Mouse (Mus musculus) cerebellum, adult 9-10 months (tissue): Measurements from ENCODE around the gene H13.
"Not testable (repeated sequence)": the region's sequence is repeated elsewhere in the genome, so short reads cannot be mapped to it uniquely, and the experiment has no call there.

Experiments
- DNase-seq: peaks from one replicate; pipeline ENCODE4 v3.0.0; 2022

H13 gene

DNA sequence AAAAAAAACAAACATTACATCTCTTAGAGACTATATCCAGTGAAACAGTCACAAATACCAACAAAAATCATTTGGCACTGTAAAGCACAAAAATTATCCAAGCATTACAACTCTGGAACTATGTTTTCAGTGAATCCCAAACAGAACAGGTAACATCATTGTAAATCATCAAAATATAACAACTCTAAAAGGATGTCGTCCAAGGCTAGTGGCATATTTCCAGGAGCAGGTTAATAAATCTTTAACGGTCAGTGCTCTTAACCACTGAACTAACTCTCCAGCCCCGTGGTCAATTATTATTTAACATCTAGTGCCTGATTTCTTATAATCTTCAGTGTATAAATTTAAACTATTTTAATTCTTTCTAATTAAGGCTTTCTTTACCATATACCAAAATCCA is 3.1 kb upstream of the H13 start:
- not testable (repeated sequence) for DNase-seq

DNA sequence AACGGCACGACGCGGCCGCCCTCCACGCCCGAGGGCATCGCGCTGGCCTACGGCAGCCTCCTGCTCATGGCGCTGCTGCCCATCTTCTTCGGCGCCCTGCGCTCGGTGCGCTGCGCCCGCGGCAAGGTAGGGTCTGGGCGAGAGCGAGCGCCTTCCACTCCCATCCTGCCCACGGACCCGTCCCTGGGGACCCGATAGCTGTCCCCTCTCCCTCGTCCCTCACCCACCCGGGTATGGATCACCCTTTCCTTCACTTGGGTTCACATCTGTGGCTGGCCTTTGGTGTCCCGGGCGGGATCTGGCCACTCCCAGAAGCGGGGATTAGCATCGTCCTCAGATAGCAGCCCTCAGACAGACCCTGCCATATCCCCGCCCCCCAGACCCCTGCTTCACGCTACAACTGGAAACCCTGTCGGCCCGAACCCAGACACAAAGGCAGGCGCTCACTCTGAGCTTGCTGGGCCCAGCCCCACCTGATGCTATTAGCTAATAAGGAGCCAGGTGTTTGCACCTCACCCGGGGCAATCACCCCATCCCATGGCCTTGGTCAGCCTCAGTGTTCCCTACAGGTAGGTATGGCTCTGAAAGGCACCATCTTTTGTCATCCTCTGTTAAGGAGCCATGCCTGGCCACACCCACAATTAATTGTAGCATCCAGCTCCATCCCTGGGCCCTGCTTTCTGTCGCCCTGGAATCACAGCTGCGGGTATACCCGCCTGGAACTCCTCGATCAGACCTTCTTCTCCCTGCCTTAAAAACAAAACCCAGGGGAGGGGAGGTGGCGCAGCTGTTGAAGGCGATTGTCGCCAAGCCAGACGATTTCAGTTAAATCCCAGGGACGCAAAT is 601 bp downstream of the H13 start:
- peak; percentile 41 for DNase-seq

DNA sequence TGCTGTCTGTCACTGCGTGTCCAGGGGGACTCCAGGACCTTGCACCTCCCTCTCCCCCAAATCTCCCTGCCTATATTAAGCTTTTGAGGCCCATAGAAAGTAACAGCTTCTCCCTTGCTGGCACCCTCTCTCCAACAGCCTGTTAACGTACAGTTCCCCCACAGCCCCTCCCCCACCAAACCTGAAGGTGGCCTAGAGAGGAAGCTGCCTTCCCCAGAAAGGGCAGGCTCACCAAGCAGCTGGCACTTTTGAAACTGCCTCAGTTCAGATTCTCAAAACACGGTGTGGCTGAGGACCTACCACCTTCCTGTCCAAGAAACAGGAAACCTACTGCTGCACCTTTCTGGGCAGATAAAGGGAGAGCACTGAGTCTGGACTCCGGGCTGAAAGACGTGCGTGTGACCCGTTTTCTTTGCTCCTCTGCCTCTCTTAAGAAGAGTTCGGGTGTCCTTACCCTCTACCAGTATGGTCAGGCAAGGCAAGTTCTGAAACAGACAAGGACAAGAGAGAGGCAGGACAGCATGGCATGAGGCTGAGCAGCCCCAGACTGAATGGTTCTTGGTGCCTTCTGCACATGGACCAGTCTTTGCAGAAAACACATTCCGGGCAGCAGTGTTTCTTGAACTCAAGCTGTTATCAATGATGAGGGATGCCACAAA is 1.9 kb downstream of the H13 start:
- DNase-seq: peak; percentile 37

DNA sequence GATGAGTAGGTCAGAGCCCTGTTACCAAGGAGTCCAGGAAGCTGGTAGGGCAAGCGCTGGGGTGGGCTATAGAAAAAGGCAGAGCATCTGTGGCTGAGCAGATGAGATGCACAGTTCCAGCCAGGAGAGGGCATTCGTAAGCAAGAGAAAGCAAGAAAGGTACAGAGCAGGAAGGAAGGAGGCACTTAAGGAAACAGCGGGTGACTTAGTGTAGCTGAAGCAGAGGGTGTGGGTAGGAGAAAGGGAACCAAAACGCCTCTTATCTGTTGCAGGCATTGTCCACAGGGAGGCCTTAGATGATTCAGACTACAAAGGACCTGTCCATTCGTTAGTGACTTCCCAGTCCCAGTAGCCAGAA is 2.4 kb downstream of the H13 start:
- peak; percentile 56 for DNase-seq

DNA sequence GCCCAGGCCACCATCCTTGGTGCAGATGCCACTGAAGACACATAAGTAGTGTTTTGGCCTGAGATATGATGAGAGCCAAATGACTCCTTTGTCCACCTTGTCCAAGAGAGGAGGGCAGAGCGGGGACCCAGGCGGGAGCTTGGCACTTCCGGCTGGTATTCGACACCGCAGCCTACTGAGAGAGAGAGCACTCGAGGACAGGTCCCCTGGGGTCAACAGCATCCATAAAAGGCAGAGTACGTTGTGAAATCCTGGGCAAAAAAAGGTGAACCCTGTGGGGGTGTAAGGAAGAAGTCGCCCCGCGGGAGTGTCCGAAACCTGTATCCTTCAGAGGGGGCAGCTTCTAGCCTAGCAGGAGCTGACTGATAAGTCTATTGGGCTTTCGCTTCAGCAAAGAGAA is 2.9 kb downstream of the H13 start:
- DNase-seq: peak; percentile 37

DNA sequence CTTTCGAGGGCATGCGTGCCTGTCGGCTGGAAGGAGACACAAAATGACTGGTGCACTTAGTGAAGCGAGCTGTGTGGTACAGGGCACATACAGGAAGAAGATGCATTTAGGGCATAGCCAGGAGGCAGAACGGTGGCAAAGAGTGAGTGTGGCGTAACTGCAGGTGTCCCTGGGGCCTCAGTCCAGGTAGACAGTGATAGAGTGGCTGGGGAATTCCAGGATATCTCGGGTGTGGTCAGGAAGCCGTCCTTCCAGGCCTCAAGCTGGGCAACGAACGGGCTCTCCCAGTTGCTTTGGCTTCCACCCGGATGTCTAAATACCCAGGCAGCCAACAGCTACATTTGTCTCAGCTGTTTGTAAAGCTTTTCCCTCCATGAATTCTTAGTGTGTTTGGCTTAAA is 4.9 kb downstream of the H13 start:
- DNase-seq: no peak

DNA sequence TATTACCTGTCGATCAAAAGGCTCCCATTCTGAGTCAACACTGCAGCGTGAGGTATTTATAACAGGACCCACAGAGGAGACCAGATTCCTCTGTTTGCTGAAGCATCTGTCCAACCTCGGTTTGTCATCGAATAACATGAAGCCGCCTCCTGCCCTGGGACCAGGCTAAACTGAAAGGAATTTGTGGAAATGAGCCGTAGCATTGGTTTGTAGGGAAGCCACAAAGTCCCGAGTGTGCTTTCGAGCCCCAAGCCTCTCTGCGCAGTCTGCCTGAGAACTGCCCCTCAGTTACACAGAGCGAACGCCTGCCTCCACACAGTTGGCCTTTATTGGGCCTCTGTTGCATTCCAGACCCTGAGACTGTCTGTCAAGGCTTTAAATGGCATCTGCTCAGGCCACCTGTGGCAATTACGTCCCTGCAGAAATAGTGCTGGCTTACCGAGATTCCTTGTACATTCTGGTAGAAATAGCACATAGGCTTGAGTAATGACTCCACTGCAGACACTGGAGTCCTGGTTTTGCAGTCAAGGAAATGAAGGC is 6.1 kb downstream of the H13 start:
- DNase-seq: peak; percentile 6

DNA sequence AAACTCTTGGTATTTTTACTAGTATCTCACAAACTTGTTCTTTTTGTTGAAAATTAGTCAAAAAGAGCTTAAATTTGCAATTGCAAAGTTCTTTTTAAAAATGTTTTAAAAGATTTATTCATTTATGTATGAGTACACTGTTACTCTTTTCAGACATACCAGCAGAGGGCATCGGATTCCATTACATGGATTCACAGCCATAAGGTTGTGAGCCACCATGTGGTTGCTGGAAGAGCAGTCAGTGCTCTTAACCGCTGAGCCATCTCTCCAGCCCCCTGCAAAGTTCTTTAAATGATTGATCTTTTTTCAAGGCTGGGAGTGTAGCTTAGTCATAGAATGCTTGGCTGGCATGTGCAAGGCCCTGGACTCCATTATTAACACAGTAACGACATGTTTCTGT is 9.0 kb downstream of the H13 start:
- DNase-seq: peak; percentile 42

DNA sequence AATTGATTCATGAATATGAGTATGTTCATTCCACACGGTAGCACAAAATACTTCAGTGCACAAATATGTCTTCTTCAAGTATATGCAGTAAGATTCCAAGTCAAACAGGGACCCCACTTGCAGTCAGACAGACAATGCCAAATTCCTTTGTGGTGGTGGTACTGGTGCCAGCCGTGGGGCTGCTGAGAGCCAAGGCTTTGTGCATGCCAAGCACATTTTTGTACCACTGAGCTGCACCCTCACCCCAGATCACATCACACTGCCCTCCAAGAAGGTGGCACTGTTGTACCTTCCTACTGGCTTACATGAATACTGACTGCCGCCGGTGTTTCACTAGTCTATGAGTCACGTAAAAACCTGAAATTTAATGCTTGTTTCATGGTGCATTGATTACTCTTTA is 9.7 kb downstream of the H13 start:
- peak; percentile 8 for DNase-seq

DNA sequence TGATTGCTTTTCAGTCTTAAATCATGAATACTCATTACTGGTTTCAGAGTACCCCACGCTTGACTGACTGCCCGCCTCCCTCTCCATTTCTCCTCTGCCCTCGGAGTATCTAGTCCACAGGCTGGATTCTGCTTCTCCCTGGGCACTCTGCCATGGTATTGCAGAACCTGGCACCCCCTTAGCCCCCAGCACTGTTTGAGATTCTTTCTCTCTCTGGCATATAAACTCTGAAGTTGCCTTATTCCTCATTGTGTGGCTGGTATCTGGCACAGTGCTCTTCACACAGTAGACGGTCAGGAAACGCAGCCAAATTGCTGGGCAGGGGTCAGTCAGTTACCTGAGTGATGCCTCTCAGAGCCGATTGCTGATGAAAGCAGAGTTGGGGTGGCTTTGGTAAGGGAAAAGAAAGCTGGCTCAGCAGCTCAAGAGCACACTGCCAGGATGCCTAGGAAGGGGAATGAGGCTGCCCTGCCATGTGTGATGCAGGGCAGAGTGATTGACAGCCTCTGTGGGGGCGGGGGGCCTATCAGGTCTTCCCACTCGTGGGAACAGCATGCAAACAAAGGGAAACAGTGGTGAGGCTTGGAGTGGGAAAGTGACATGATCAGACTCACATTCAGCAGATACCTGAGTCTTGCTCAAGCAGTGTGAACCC is 10.6 kb downstream of the H13 start:
- DNase-seq: peak; percentile 25

DNA sequence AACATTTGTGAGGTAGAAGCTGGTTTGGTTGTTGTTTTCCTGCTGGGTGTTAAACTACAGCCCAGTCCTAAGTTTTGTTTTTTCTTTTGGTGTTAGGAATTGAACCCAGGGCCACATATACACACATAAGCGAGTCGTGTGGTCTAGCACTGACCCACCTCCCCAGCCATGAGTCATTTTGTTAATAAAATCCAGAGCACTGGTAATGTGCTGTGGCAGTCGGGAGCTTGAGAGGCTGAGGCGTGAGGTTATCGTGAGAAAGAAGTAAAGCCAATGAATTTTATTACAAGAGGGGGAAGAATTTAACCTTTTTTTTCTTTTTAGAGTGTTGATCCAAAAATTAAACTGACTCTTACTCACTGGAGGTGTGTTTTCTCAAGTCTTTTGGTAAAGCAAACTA is 13.8 kb downstream of the H13 start:
- no peak for DNase-seq

DNA sequence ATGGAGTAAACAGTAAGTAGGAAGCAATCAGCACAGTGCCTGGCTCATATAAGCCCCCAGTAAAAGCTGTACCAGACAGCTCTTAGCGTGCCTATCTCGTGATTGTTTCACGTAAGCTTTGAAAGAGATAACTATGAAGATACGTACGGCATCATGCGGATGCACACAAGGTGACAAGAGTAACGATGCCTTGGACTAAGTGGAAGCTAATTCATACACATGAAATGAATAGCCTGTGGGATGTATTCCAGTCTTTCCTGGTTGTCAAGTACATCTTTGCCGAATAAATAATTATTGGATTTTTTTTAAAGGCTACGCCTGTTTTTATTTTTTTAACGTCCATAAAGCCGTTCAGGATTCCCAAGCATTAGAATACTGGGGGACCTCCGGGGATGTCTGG is 17.1 kb downstream of the H13 start:
- no peak for DNase-seq

DNA sequence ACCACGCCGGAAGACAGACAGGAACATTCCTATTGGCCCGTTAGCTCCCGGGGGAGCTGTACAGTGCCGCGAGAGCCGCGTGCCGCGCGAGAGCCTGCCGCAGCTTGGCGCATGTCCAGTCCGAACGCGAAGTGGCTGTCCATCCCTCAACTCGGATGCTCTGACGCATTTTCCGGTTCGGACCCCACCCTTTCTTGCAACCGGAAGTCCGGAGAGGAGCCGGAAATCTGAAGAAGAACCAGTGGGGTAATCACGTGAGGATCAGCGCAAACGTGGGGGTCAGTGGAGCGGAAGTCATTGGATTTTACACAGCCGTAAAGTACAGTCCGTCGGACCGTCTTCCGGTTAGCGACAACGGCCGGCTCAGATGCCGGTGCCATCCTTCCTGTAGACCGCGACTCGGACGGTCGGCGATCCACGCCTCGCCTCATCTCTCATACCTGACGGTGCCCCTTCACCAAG is 17.6 kb downstream of the H13 start, which contains the start of gene Mcts2:
Gene Mcts2, plus strand, starts transcription at position 230 of the 462 bp plus-strand sequence.
- peak; percentile 97 for DNase-seq

DNA sequence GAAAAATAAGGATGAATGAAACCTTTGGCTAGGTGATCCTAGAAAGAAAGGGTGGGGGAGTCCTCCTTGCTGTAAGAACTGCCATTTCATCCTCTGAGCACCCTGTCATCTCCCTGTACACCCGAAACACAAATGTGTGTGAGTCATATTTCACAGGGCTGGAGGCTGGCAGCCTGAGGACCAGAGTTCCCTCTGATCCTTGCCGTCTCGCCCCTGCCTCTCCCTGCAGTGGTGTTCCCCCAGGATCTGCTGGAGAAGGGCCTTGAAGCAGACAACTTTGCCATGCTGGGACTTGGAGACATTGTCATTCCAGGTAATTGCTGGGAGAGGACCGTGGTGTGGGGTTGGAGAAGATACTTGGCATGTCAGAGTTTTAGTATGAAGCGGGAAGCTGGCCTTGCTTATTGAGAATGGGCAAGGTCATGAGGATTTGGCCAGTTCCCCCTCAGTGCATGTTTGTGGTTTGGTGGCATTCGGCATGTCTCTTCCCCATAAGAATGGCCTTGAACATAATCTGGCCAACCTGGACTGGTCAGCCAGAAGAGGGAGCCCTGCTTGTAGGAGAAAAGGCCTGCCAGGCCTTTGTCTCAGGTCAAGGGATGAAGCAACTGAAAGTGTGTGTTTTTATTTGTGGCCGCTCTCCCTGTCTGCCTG is 22.4 kb downstream of the H13 start:
- DNase-seq: peak; percentile 46

DNA sequence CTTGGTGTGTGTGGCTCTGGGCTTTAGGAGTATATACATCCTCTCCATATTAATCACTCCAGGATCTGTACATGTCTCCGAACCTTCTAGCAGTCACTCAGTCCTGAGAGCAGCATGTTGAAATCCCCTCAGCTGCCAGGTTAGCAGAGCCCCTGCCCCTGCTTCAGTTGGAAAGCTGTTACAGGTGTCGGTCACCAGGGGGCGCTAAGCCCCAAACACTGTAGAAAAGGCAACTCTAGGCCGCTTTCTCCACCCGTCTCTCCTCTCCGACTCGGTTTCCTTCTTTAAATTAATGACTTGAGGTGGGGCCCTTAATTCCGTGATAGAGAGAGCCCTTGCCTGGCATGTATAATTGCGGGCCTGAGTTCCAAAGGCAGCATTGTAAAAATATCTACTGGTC is 24.0 kb downstream of the H13 start:
- DNase-seq: peak; percentile 78

DNA sequence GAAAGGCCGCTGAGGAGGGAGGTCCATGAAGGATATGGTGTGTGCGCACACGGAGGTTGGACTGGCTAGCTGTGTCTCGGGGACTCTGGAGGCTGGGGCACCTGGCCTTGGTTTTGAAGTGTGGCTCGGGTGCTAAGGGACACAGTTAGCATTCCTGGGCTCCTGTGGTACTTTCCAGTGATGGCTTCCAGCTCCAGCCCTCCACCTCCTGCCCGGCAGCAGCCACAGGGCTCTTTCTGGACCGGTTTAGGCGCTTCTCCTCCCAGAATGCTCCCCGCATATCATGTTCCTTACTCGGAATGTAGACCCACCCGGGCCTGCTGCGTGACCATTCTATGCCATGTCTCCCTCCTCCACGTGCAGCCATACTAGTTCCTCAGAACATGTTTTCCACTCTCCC is 24.5 kb downstream of the H13 start:
- no peak for DNase-seq

DNA sequence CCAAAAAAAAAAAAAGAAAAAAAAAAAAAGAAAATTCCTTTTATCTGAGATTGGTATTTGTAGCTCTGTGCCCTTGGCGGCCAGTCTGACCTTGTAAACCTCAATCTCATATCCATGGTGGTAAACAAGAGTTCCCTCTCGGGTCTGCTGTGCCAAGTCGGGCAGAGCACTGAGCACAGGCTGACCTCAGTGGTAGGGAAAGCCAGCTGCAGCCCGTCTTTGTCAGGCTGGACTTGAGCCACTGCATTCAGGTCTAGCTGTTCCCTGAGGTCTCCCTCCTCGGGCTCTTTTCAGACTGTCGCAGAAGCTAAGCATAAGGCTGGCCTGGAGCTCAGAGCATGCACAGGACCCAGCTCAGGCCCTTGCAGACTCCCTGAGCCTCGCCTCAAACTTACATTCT is 25.4 kb downstream of the H13 start:
- DNase-seq: no peak

DNA sequence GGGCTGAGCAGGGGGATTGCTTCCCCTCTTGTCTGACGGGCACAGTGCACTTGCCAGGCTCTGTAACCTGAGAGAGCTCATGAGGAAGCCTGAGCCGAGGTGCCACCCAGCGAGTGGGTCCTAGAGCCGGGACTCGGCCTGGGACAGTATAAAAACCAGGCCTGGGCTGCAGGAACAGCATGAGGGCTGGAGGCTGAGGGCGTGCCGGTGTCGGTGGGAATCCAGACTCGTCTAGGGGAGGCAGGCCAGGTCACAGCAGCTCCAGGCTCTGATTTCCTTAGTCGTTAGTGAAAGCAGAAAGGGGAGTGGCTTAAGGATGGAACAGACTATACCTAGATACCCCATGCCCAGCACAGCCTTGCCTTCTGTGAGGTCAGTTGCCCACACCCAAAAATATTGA is 26.8 kb downstream of the H13 start:
- DNase-seq: no peak

DNA sequence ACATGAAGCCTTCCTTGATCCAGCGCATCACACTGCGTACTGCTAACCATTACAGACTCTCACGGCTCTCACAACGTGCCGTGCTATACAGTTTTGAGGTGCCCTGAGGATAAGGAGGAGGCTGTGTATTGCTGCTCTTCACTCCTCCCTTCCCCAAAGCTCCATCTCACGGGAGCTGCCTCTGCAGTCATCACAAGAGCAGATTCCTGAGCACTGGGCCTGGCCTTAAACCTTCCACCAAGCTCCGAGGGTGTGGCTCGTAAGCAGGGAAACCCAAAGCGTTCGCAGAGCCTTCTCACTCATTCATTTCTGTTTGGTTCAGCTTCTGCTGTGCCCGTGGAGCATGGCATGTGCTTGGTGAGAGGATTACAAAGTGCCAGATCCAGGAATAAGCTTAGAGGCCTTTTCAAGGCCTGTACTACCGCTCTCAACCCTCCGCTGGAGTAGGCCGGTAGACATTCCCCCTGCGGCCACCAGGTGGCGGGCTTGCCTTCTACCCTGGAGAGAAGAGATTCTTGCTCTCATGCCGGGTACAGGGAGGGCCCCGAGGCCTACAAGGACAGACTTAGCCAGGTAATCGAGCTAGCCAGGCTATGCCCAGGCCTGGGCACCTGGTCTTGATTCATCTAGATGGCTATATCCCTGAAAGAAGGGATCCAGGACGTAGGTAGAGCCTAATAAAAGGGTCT is 27.4 kb downstream of the H13 start:
- DNase-seq: peak; percentile 97

DNA sequence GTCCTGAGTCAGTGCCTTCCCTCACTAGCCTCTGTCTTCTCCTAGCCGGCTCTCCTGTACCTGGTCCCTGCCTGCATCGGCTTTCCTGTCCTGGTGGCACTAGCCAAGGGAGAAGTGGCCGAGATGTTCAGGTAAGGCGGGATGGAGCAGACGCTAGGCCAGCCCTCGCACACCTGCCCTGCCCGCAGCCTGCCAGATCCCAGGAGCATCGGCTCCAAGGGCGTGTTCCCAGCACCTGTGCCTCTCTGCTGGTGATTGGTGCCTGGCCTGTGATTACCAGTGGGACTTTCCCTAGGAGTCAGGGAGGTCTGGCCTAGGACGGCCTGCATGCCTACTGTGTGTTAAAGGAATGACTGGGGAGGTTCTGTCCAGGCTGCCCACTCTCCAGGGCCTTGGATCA is 30.9 kb downstream of the H13 start:
- peak; percentile 56 for DNase-seq

DNA sequence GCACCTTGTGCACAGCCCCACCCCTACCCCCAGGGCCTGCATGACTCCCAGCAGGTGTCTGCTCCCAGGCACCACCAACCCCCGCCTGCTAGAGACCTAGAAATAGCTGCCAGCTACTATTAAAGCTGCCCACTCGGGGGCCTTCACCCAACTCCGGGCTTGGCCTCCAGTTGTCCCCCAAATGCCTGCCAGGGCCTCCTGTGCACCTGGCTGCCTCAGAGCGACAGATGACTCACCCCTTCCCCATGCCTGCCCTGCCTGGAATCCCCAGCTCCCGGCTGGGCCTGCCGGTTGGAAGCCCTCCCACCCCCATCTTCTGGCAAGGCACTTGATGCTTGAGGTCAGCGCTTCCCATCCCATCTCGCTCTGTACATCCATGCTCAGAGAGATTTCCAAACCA is 31.5 kb downstream of the H13 start:
- peak; percentile 73 for DNase-seq

DNA sequence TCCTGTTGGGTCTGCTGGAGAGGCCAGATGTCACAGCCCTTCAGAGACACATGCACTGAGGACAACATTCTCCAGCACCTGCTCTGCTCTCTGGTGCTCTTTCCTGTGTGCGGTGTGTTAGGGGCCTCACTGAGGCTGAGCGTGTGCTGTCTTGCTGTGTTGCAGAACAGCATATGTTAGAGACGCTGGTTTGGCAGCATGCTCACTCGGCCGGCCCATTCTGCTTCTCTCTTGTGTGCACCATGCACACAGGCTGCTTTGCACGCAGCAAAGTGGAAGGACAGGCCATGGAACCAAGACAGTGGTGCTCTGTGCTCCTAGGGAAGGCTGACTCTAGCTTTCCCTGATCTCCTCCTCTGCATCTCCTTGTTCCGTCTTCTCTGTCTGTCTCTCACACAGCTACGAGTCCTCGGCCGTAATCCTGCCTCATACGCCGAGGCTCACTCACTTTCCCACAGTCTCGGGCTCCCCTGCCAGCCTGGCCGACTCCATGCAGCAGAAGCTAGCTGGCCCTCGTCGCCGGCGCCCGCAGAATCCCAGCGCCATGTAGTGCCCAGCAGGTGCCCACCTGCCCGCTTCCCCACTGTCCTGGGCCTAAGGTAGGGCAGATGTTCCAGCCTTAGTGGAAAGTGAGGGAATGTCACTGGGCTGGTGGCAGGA is 34.5 kb downstream of the H13 start:
- DNase-seq: peak; percentile 70
